Mouse (Mus musculus) c-Kit-negative CD71-positive TER-119-positive erythroid progenitor cells, embryonic 14.5 days (primary cell): Measurements from ENCODE around the gene Ampd3.
A peak's percentile ranks its signal among the peaks of the same experiment; 100 is the strongest.

Experiments
- DNase-seq: peaks from one replicate; pipeline ENCODE4 v3.0.0-alpha.2; 2013; ENCODE audit warnings: low read depth, low spot score

The Ampd3 gene

DNA sequence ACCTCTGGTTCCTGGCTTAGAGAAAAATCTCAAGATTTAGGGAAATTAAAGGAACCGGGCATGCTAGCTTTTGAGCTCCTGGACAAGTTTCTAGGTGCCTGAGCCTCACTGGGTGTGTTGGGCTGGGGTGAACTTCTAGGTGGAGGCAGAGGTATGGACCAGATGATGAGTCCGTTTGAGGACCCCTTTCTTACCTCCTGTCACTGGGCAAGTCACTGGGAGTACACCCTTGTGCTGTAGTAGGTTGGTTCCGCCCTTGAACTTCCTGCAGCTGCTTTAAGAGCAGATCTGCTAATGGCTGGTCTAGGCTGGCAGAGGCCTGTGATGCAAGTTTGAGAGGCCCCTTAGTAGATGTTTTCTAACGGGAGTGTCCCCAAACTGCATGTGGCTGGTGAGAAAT lies 1.1 kb downstream of the Ampd3 start:
- DNase-seq, result no peak

DNA sequence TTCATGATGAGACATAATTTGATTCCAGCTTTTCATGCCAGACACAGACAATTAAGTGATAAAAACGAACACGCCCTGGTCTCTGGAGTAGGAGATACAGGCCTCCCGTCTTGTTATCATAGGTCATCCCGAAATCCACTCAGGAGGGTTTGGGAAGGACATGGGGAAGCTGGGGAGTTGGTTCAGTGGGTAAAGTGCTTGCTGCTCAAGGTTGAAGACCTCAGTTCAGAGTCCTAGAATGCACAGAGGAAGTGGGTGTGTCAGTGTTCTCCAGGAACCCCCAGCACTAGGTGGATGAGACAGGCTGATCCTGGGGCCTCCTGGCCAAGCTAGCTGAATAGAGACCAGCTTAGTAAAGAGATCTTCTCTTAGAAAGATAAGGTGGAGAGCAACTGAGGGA lies 2.9 kb downstream of the Ampd3 start:
- DNase-seq, result no peak

DNA sequence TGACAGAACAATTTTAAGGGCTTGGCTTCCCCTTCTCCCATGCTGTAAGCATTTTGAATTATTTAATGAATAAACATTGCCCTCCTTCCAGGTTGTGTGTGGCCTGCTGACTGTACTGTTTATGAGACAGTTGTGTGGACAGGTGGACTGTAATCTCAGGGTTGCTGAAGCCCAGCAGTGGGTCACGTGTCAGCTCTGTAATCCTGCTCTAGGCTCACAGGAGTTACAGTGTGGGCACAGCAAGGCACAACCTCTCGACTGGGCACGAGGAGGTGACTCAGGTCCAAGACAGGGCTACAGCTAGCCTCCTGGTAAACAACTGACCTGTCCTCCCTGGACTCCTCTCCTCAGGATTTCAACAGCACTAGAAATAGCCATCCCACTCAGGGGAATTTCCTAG lies 4.3 kb downstream of the Ampd3 start:
- no peak for DNase-seq

DNA sequence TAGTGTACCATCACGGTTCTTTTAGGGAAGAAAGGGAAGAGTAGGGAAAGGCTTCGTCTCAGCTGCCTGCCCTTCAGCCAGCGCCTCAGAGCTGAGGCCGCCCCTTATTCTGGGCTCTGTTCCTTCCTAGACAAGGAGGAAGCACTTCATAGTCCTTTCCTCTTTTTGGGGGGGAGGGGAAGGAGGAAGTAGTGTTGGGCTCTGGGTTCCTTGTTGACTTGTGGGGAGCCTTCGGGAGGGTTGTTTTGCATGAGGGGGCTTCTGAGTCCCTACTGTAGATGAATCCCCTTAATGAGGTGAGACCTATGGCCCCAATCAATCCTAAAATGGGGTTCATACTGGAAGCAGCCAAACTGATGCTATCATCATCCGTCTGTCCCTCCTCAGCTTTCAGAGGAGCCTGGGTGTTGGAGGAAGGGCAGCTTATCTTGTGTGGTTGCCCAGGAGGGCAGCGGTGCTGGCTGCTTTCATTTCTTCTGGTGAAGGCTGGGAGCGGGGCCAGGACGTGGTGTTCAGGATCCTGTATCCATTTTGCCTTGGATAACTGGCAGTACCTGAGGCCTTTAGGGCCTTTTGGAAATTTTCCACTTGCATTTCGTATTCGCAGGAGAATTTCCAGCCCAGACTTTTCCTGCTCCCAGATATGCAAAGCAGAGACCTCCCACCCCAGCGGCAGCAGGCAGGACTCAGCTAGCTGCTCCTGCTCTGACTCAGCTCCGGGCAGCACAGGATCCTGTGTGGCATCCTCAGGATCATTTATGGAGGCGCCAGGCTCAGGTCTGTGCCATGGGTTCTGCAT lies 5.4 kb downstream of the Ampd3 start:
- DNase-seq, result no peak

DNA sequence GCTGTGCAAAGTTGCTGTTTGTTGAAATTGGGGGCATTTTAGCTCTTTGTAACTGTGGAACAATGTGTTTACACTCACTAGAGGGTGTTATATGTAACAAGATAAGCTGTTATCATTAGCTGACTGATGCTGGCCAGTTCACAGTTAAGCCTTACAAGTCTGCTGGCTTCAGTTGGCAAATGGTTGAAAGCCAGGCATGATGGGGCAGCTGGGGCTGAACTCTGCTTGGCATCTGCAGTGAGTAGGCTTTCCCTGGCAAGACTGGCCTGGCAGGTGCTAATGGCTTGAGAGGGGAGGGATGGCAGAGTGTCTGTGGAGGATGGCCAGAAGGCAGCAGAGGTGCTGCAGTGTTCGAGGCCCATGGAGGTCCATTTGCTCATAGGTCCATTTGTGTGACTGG lies 6.1 kb downstream of the Ampd3 start:
- no peak for DNase-seq

DNA sequence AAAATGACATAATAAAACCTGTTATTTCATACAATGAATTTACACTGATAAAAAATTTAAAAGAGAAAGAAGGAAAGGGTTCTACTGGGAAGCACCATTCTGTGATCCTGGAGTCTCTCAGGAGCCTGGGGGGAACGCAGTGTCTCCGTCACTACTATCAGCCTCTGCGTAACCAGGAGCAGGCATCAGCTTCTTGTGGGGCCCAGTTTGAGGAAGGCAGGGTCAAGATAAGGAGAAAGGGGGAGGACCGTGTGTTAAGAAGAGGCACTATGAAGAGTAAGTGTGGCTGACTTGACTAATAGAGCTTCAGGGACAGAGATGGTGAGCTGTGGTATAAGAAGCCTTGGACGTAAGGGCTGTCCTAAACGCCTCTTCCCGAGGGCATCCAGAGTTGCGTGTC lies 6.7 kb downstream of the Ampd3 start:
- DNase-seq, result peak; percentile 79

DNA sequence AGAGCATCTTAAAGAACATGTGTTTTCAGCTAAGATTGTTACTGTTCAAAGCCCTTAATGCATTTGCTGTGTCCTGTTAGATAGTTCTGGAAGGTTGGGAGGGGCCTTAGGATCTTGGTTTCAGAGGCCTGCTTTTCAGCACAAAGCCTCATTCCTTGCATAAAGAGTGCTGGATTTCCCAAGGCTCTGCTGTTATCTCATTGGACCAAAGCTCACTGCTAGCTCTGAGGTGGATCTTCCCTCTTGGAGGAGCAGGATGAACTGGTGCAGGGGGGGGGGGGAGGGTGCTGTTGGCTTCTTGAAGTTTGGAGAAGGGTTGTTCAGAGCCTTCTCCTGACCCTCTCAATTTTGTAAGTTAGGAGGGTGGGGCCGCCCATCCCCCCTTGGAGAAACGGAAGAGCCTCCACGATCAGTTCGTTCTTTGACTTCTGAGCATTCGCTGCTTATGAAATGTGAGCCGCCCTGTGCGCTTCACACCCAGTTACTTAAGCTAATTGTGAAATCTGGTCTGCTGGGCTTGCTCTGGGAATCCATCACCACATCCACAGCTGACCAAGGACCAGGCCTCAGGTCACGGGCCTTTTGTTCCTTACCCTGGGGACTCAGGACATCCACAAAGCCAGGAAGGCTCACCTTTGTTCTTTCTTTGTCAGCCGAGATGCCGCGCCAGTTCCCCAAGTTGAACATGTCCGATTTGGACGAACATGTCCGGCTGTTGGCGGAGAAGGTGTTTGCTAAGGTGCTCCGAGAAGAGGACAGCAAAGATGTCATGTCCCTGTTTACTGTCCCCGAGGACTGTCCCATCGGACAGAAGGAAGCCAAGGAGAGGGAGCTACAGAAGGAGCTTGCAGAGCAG lies 9.4 kb downstream of the Ampd3 start:
- DNase-seq, result no peak

DNA sequence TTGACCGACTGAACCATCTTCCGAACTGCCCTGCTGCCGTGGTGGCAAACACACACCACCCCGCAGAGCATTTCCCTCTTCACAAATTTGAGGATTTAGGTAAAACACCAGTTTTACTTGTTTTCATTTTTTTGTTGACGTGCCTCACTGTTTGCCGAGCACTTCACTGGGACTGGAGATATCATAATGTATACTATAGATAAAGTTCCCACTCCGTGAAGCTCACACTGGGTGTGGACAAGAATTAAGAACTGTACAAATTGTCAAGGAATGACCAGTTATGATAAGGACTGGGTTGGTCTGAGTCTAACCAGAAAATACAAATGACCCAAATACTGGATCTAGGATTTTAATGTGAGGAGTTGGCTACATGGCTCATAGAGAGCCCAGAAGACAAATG lies 10.9 kb downstream of the Ampd3 start:
- DNase-seq, result no peak

DNA sequence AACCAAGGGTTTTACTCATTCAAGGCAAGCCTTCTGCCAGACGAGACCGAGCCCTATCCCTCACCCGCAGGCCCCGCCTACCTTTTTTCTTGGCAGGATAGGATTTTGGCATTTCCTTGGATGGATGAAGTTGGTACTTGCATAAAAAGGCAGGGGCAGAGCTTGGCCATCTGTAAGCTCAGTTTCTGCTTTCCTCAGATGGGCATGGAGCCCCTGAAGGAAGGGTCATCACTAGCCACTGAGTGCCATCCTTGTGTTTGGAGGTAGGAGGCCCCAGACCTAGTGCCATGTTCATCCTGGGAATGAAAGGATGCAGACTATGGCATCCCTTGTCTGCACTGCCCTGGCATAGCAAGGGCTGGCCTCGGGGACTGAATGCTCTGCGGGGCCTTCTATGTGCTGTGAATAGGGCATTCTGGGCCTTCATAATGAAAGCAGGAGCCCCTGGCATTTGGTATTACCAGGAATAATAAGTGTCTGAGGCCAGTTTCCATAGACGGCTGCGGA lies 11.7 kb downstream of the Ampd3 start:
- no peak for DNase-seq

DNA sequence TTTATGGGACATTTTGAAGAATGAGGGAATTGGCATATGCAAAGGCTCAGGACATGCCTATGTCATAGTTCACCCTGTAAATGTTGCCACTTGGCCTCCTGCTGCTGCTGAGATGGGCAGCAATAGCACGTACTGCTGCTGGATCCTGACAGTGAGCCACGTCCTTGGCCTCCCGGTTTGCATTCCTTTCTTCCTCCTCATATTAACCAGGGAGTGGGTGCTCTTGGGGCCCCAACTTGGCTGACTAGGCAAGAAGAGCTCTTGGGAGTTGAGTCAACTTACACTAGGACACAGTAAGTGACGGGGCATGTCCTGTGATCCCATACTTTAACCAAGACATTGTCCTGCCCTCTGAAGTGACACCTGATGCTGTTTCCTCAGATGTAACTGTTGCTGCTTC lies 12.5 kb downstream of the Ampd3 start:
- no peak for DNase-seq

DNA sequence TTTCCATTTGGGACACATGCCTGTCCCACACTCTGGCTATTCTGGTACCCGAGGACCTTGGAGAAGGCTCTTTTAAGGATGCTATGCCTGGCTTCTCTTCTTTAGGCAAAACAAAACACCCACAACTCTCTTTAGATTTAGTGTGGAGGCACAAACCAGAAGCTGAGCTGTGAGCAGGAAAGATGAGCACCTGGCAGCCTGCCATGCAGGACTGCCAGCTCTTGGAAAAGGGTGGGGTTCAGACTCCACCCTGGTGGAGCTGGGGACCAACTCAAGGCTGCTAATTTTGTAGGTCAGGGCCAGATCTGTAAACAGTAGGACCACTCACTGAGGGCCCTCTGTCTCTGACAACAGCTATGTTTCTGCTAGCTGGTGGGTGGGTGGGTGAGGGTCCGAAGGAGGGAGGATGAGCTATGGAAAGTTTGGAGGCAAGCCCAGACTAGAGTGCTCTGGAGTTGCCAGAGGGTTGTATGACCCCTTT lies 13.3 kb downstream of the Ampd3 start:
- peak; percentile 72 for DNase-seq

DNA sequence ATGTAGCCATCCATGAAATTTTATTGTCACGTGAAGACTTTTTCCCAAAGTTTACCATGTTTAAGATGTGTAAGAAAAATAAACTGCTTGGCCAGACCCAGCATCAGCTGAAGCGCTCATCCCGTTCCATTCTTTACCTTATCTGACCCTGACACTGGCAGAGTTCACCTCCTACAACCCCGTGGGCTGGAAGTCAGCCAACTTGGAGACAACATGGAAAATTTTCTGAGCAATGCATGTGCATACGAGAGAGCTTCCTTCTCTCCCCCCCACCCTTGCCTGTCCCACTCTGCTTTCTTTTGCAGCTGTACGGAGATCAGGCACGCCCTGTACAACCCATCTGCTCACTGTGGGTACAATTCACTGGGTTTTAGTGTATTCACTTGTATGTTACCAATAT lies 14.1 kb downstream of the Ampd3 start:
- no peak for DNase-seq

DNA sequence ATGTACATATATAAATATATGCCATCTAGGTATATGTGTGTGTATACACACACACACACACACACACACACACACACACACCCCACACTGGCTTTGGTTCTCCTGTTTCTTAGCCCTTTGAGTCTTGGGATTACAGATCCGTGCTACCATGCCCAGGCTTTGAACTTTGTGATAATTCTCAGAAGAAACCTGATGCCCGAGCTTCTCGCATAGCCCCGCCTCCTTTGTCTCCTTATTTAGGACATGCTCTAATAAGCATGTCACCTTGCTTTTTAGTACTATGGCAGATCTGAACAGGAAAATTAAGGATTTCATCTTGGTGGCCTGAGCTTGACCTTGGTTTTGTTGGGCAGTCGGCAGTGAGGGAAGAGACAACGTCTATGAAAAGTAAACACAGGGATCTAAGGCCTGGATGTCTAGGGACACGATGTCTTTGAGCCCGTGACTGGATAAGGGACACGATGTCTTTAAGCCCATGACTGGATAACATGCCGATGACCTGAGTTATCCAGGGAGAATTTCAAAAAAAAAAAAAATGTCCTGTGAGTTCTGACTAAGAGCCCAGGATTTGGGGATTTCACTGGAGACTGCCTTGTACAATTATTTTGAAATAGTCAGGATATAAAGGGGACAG lies 15.0 kb downstream of the Ampd3 start:
- DNase-seq, result no peak

DNA sequence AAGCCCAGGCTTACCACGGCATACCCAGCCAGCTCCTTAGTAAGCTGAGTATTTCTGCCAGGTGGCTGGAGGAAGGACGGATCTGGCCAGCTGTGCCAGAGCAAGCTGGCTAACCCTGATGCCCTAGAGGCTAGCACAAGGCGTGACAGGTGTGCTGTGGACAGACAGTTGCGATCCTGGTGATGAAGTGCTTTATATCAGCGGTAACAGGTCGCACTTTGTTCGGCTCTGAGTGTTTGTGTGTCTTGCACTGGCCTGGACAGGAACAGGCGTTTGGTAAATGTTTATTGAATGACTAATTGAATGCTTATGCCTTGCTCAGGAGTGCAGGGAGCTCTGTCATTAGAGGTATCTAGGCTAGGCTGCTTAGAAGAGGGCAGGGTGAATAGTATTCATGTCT lies 17.0 kb downstream of the Ampd3 start:
- DNase-seq, result no peak

DNA sequence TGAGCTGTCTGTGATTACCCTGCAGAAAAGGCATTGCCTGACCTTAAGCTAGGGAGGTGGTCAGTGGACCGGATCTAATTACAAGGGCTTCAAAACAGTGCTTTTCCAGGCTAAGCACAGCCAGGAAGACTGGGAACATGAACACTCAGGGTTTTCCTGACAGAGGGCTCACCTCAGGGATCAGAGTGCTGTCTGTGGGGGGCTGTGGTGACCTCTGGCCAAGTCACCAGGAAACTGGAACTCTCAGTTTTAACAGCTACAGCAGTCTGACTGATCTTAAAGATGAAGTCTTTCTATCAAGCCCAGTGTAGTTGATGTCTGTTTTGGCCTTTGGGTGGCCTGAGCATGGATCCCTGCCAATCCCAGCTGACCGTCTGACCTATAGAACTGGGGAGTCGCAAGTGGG lies 17.7 kb downstream of the Ampd3 start:
- no peak for DNase-seq

DNA sequence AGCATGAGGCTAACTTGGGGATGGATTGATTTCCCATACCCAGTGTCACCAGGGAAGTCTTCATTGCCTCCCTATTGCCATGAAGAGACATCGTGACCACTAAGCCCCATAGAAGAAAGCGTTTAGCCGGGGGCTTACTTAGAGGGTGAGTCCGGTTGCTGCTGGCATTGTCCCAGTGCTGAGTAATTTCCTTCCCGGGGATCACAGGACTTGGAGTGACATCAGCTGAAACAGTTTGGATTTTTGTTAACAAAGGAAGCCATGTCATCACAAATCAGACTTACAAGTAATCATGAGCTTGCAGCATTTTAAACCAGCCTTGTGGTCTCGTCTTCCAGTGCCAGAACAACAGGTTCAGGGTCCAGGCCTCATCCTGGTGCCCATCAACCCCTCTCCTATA lies 19.3 kb downstream of the Ampd3 start:
- no peak for DNase-seq

DNA sequence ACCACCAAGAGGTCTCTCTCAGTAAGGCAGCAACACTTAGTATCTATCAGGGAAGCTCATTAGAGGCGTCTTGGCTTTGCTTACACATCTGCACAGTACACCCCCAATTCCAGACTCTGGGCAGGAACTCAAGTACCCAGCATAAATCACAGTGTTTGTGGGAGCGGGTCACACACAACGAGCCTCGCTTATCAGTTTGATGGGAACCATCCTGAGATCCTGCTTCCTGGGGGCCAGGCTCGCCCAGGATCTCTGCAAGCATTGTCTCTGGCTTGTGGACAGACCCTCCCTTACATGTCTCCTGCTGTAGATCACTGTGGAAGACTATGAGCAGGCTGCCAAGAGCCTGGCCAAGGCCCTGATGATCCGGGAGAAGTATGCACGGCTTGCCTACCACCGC lies 22.9 kb downstream of the Ampd3 start:
- DNase-seq, result no peak

DNA sequence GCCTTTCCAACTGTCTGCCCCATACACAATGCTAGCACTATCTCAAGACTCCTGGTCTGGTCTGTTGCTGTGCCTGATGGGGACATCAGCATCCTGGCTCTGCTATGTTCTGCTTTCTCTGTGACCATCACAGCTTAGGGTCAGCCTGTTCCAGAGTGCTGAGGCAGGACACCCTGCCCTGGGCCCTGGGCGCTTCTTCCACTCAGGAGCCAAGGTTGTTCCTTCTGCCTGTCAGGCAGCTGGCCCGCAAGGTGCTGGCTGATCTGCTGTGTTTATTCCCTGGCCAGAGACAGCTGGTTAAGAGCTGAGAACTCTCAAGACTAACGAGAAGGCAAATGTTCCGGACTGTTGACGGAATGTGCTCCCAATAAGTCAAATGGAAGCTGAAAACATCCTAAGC lies 24.2 kb downstream of the Ampd3 start:
- no peak for DNase-seq

DNA sequence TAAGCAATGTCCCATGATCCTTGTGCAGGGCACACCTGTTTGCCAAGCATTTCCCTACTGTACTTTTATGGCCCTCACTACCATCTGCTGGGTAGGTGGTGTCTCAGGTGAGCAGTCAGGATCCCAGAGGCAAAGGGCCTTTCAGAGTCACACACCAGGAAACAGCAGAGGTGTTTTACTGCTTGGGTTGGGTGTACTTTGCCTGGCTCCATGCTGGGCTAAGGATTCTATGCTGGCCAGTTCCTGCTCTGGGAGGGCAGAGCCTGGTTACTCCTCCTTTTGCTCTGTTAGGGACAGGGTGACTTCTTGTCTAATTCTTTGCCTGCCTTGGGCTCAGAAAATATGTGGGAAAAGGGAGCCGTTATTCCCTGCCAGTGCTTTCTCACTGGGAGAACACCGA lies 24.8 kb downstream of the Ampd3 start:
- DNase-seq, result no peak

DNA sequence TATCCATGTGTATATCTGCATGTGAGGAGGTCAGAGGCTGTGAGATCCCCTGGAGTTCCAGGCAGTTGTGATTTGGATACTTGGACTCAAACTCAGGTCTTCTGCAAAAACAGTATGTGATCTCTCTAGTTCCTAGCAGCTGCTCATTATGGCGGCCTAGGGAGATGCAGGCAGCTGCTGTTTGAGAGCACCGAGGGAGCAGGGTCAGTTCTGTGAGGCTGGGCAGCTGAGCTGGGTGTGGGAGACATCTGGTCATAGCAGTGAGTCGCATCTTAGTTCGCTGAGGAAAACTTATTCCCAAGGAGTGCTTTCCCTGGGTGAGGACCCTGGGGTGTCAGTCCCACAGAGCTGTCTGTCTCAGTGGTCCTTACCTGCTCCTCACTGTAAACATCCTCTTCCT lies 26.7 kb downstream of the Ampd3 start:
- no peak for DNase-seq

DNA sequence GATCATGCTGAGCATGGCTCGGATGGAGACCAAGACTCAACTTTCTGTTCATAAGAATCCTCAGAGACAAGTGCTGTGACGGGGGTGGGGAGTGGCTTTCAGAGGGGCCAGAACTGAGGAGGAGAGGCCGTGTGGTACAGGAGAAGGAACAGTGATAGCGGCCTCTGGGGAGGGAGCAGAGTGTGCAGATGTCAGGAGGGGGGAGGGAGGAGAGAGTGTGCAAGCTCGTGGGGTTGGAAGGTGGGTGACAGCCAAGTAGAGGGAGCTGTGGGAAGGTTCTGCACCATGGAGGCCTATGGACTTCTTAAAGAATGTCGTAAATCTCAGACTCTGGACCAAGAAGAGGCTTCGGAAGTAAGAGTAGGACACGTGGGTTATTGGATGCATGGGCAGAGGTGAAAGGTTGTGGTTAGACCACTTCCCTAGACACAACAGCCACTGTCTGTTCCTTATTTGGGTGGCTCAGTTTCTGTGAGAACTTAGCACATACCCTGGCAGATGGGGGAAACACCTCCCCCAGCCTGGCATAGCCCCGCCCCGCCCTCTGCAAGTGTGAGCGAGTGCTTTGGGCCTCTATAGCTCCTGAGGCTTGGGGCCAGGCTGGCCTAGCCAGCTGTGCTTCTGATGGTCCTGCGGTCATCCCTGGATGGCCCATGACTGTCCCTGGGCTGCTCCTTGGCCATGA lies 28.5 kb downstream of the Ampd3 start:
- no peak for DNase-seq
